Mouse (Mus musculus) myocyte (in vitro differentiated cells): ENCODE data around the gene Errfi1. TPM values are rescaled to one million over a fixed set of nuclear protein-coding genes. Genes with fewer than 3 reads are reported as not detected.
"Not testable (repeated sequence)": the region's sequence is repeated elsewhere in the genome, so short reads cannot be mapped to it uniquely, and the experiment has no call there.

ENCODE experiments used
- H3K27me3 ChIP-seq: one replicate; pipeline ENCODE4 v1.6.1; 2011; ENCODE audit not compliant: control insufficient read depth, insufficient read depth, insufficient read length
- H3K36me3 ChIP-seq: one replicate; pipeline ENCODE4 v1.6.1; 2011; ENCODE audit not compliant: control insufficient read depth, insufficient read depth
- H3K4me2 ChIP-seq: one replicate; pipeline ENCODE4 v1.6.1; 2011; ENCODE audit warnings: low read depth, control low read depth
- H3K4me3 ChIP-seq: one replicate; pipeline ENCODE4 v1.5.1; 2011; ENCODE audit warnings: mild to moderate bottlenecking, control low read depth, moderate library complexity
- H3K79me2 ChIP-seq: one replicate; pipeline ENCODE4 v1.6.1; 2011; ENCODE audit not compliant: control insufficient read depth, insufficient read depth
- H3ac ChIP-seq: one replicate; pipeline ENCODE4 v1.6.1; 2011; ENCODE audit not compliant: control insufficient read depth, insufficient read length
- CEBPB ChIP-seq: IDR thresholded peaks from 2 replicates; pipeline ENCODE4 v1.6.1; 2011; ENCODE audit warnings: mild to moderate bottlenecking, moderate library complexity; ENCODE audit not compliant: poor library complexity, insufficient read depth, severe bottlenecking
- E2F4 ChIP-seq: IDR thresholded peaks from one replicate; pipeline ENCODE4 v1.6.1; 2011; ENCODE audit warnings: mild to moderate bottlenecking, control low read depth, moderate library complexity; ENCODE audit not compliant: insufficient read depth
- MAX ChIP-seq: IDR thresholded peaks from one replicate; pipeline ENCODE4 v1.6.1; 2011; ENCODE audit warnings: low read depth, mild to moderate bottlenecking, control low read depth
- MYOD1 ChIP-seq, 3 experiments: IDR thresholded peaks; one replicate each; pipeline ENCODE4 v1.6.1; 2011; ENCODE audit warnings: control low read depth in 2 of 3, low read depth in 2 of 3, mild to moderate bottlenecking in 2 of 3, moderate library complexity in 1 of 3; ENCODE audit not compliant: insufficient read length in 2 of 3, control insufficient read depth in 1 of 3
- MYOG ChIP-seq, 3 experiments: IDR thresholded peaks; one replicate each; pipeline ENCODE4 v1.6.1; 2011; ENCODE audit warnings: control low read depth in 2 of 3, low read depth in 2 of 3, mild to moderate bottlenecking in 2 of 3; ENCODE audit not compliant: insufficient read length in 2 of 3, control insufficient read depth in 1 of 3, insufficient read depth in 1 of 3
- POLR2A ChIP-seq: IDR thresholded peaks from one replicate; pipeline ENCODE4 v1.6.1; 2011; ENCODE audit warnings: low read depth, mild to moderate bottlenecking, control low read depth, moderate library complexity; ENCODE audit not compliant: insufficient read length
- POLR2AphosphoS2 ChIP-seq: IDR thresholded peaks from one replicate; pipeline ENCODE4 v1.6.1; 2011; ENCODE audit warnings: low read depth, control low read depth; ENCODE audit not compliant: insufficient read length
- REST ChIP-seq: IDR thresholded peaks from one replicate; pipeline ENCODE4 v1.6.1; 2011; ENCODE audit warnings: mild to moderate bottlenecking, control low read depth, moderate library complexity; ENCODE audit not compliant: insufficient read depth, insufficient read length
- SRF ChIP-seq: IDR thresholded peaks from one replicate; pipeline ENCODE4 v1.6.1; 2011; ENCODE audit warnings: low read depth; ENCODE audit not compliant: control insufficient read depth, insufficient read length
- TCF12 ChIP-seq: IDR thresholded peaks from one replicate; pipeline ENCODE4 v1.6.1; 2011; ENCODE audit warnings: mild to moderate bottlenecking, control low read depth; ENCODE audit not compliant: poor library complexity, insufficient read depth, severe bottlenecking
- TCF3 ChIP-seq: IDR thresholded peaks from one replicate; pipeline ENCODE4 v1.6.1; 2011; ENCODE audit warnings: low read depth, control low read depth; ENCODE audit not compliant: insufficient read length
- USF1 ChIP-seq: IDR thresholded peaks from one replicate; pipeline ENCODE4 v1.6.1; 2011; ENCODE audit warnings: low read depth, mild to moderate bottlenecking, control low read depth, moderate library complexity
- polyA plus RNA-seq: library from polyadenylated mRNA; unstranded; fragments of >200 nt; fragmentation: generic; extraction: Trizol; gene quantifications from one replicate; pipeline ENCODE4 v1.2.1, GENCODE M21; 2012; ENCODE audit warnings: missing spikeins

Errfi1 gene
- polyA plus RNA-seq, 1 experiment, result 18.9 TPM

- Histone ChIP-seq H3K79me2 (peaks cover 4% of the 10 kb centered on the region), H3K27me3 (no peaks in the 10 kb centered on the region), H3K36me3 (peaks cover 17% of the 10 kb centered on the region), H3K4me2 (no peak overlapping the region), H3ac (no peak overlapping the region), H3K4me3 (no peak overlapping the region)
- TF ChIP-seq CEBPB (no peak), TCF3 (no peak), MYOD1 (IDR thresholded peaks at IDR 0.05; ENCODE audit: control insufficient read depth in 1 of 3, insufficient read length in 2 of 3, low read depth in 2 of 3) (no peak), POLR2A (peak; percentile 2), MAX (no peak), MYOG (IDR thresholded peaks at IDR 0.05; ENCODE audit: control insufficient read depth in 1 of 3, insufficient read depth in 1 of 3, insufficient read length in 2 of 3, low read depth in 2 of 3) (peak in 1 of 3 experiments; percentile 66), POLR2AphosphoS2 (no peak)
These were observed 18.5 kb downstream of the Errfi1 start for GRCm38 (mm10) chr4:150872139-150872651.

DNA sequence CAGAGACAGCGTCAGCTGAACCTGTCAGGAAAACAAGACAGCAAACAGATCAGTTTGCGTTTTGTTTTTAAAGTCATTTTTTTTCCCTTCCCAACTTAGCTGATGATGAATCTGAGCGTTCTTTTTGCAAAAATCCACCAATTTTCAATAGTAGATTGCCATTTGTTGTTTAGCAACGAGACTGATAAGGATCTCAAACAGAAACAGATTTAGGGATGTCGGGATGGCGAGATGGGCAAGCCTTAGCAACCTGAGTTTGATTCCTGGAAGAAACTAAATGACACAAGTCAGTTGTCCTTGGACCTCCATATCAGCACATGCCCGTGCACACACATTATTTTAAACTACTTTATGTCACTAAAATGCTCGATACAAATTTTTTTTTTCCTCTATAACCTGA is 19.0 kb downstream of the Errfi1 start:
- peaks cover 12% of the 10 kb centered on the region for H3K36me3 ChIP-seq
- H3K27me3 ChIP-seq, result no peaks in the 10 kb centered on the region
- no peak overlapping the region for H3ac ChIP-seq
- H3K79me2 ChIP-seq, result no peaks in the 10 kb centered on the region
- H3K4me2 ChIP-seq, result no peak overlapping the region
- no peak overlapping the region for H3K4me3 ChIP-seq
- TF ChIP-seq MAX, result no peak
- no peak for TF ChIP-seq SRF
- no peak for TF ChIP-seq POLR2AphosphoS2
- no peak for TF ChIP-seq MYOG (IDR thresholded peaks at IDR 0.05; ENCODE audit: control insufficient read depth in 1 of 3, insufficient read depth in 1 of 3, insufficient read length in 2 of 3, low read depth in 2 of 3)
- no peak for TF ChIP-seq TCF12
- no peak for TF ChIP-seq TCF3
- no peak for TF ChIP-seq E2F4
- TF ChIP-seq REST, result no peak
- no peak for TF ChIP-seq CEBPB
- TF ChIP-seq POLR2A, result no peak
- no peak for TF ChIP-seq MYOD1 (IDR thresholded peaks at IDR 0.05; ENCODE audit: control insufficient read depth in 1 of 3, insufficient read length in 2 of 3, low read depth in 2 of 3)
- TF ChIP-seq USF1, result no peak

DNA sequence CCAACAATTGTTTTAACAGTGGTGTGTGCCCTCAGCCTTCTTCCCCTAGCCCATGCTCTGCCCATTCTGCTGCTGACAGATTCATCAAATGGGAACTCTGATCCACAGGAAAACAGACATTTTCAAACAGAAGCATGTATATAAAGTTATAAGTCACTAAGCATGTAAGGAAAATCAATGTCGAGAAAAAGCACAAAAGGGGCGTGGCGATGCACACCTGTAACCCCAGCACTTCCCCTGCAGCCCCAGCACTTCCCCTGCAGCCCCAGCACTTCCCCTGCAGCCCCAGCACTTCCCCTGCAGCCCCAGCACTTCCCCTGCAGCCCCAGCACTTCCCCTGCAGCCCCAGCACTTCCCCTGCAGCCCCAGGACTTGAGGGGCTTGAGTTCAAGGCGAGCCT is 20.7 kb downstream of the Errfi1 start:
- not testable (repeated sequence) for H3K27me3 ChIP-seq, H3K79me2 ChIP-seq, H3K4me3 ChIP-seq, H3K36me3 ChIP-seq, H3K4me2 ChIP-seq, H3ac ChIP-seq

DNA sequence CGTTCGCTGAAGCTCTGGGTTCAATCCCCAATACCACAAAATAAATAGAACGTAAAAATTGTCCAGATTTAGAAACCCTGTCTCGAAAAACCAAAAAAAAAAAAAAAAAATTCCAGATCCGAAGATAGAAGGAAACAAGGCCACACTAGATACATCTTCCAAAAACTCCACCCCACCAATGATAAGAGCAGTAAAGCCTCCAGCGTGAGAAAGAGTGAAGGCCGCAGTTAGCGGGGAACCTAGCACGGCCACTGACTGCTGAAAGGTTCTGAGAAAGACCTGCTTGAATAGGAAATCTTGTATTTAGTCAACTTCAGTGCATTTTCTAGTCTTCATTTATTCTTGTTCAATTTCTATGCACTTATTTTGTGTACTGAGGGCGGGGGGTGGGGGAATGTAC is 21.7 kb downstream of the Errfi1 start:
- no peaks in the 10 kb centered on the region for H3K36me3 ChIP-seq
- TF ChIP-seq POLR2A (no peak), TCF12 (no peak), POLR2AphosphoS2 (no peak), E2F4 (no peak), USF1 (no peak), MYOD1 (IDR thresholded peaks at IDR 0.05; ENCODE audit: control insufficient read depth in 1 of 3, insufficient read length in 2 of 3, low read depth in 2 of 3) (no peak), CEBPB (no peak)
- no peak overlapping the region for H3K4me2 ChIP-seq
- H3K27me3 ChIP-seq, result no peaks in the 10 kb centered on the region
- H3K79me2 ChIP-seq, result no peaks in the 10 kb centered on the region
- no peak overlapping the region for H3K4me3 ChIP-seq
- H3ac ChIP-seq, result no peak overlapping the region

DNA sequence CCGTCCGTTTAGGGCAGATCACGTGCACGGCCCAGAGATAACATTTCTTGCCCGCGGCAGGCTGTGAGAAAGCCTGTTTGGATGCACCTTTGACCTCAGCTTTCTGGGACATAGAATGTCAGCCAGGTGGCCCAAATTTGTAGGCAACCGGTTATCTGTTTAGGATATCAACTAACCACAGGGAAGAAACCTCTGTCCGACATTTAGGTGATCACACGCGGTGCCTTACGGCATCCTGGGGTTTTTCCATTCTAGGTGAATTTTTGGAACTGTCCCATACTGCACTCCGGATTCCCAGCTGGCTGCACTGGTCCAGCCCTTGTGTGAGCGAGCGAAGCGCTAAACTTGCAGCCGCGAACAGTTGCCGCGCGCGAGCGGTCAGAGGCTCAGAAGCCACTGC is 25.9 kb downstream of the Errfi1 start:
- no peak for TF ChIP-seq MYOD1 (IDR thresholded peaks at IDR 0.05; ENCODE audit: control insufficient read depth in 1 of 3, insufficient read length in 2 of 3, low read depth in 2 of 3)
- TF ChIP-seq TCF3, result no peak
- no peak for TF ChIP-seq MAX
- TF ChIP-seq USF1, result no peak
- TF ChIP-seq CEBPB, result no peak
- TF ChIP-seq POLR2AphosphoS2, result no peak
- no peak for TF ChIP-seq E2F4
- no peak for TF ChIP-seq MYOG (IDR thresholded peaks at IDR 0.05; ENCODE audit: control insufficient read depth in 1 of 3, insufficient read depth in 1 of 3, insufficient read length in 2 of 3, low read depth in 2 of 3)
- no peak overlapping the region for H3K4me2 ChIP-seq
- no peak overlapping the region for H3K4me3 ChIP-seq
- H3K79me2 ChIP-seq, result no peaks in the 10 kb centered on the region
- no peak overlapping the region for H3ac ChIP-seq
- H3K27me3 ChIP-seq, result no peaks in the 10 kb centered on the region
- H3K36me3 ChIP-seq, result no peaks in the 10 kb centered on the region
